Comparison of ENCODE assay signal across 8 mouse cellular contexts in the genomic region with DNA sequence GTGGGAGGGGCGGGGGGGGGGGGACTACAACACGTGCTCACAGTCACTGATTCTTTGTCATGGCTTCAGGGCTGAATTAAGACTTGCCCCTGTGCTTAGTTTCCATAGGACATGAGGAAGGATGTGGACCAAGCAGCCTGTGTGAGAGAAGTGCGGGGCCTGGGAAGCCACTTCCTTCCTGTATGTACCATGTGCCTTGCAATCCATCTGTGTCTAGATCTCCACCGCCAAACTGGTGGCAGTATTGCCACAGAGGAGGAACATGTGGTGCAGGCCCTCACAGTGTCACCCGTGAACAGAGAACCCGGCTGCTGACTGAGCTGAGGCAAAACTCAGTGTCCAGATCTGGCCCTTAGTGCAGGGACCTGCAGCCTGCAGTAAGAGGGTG.
DNase-seq lines count a peak whose midpoint lies in the region; ATAC-seq and TF ChIP-seq lines count a peak whose summit lies in the region.

No protein-coding gene starts in this region.

- no peaks in the 10 kb centered on the region for H3K9me3 ChIP-seq in forebrain, embryonic 13.5 days (replicated peaks)

- H3K4me1 ChIP-seq in forebrain, embryonic 13.5 days = peaks cover 71% of the 10 kb centered on the region

- intact Hi-C loops in gastrocnemius, postnatal 36 days (cut with DNase I) = no loop called here

- peak; percentile 21 for DNase-seq in embryo, embryonic 11 days
- no peak for DNase-seq in embryo, embryonic 9.5 days (ENCODE audit: extremely low spot score)
- peak; percentile 34 for DNase-seq in right cerebral cortex, adult 18-20 months
- DNase-seq in right cerebral cortex, postnatal 4 days = no peak
- peak; percentile 49 for DNase-seq in layer of hippocampus, adult 2 months (ENCODE audit: low spot score in 2 of 2)
- no peak for DNase-seq in gastrocnemius, postnatal 36 days

- TF ChIP-seq CTCF in layer of hippocampus, adult 2 months (conservative IDR thresholded peaks at IDR 0.05) = no peak

- ATAC-seq in forebrain, embryonic 13.5 days = no peak

- H3K4me3 ChIP-seq in layer of hippocampus, adult 2 months = no peak overlapping the region
- H3K4me3 ChIP-seq in macrophage (ENCODE audit: inconsistent target) = no peak overlapping the region
- no peak overlapping the region for H3K4me3 ChIP-seq in forebrain, embryonic 13.5 days

- H3K79me2 ChIP-seq in macrophage (ENCODE audit: inconsistent target) = no peaks in the 10 kb centered on the region

- WGBS in macrophage (ENCODE audit: missing documents) = 0% methylated on average over 6 of the region's 6 CpGs
- 72% methylated on average over 6 of the region's 6 CpGs for WGBS in forebrain, embryonic 13.5 days

- H3K9ac ChIP-seq in forebrain, embryonic 13.5 days = no peak overlapping the region

- H3K4me2 ChIP-seq in forebrain, embryonic 13.5 days = no peak overlapping the region

- H3K27ac ChIP-seq in layer of hippocampus, adult 2 months = peak overlapping the region; percentile 73
- H3K27ac ChIP-seq in macrophage = peak overlapping the region; percentile 85
- no peak overlapping the region for H3K27ac ChIP-seq in forebrain, embryonic 13.5 days

- peaks cover 12% of the 10 kb centered on the region; the same call in 1 of the 2 replicates for H3K27me3 ChIP-seq in forebrain, embryonic 13.5 days

- no peaks in the 10 kb centered on the region; the same call in 1 of the 2 replicates for H3K36me3 ChIP-seq in macrophage (ENCODE audit: inconsistent target)
- peaks cover 8% of the 10 kb centered on the region; the same call in 1 of the 2 replicates for H3K36me3 ChIP-seq in forebrain, embryonic 13.5 days (ENCODE audit: poor library complexity, severe bottlenecking)

Comparison
In these comparisons a context has a peak if more than half of its experiments do, and no peak if none do; other contexts are left out.
1. DNase-seq: peak in embryo, embryonic 11 days (single experiment), right cerebral cortex, adult 18-20 months (single experiment) and layer of hippocampus, adult 2 months (2 of 2); none in embryo, embryonic 9.5 days (single experiment), right cerebral cortex, postnatal 4 days (single experiment) and gastrocnemius, postnatal 36 days (0 of 2).